Mouse (Mus musculus) embryo, embryonic 10.5 days (tissue): ENCODE measurements around the gene Ube2l6.
A peak's percentile ranks its signal among the peaks of the same experiment; 100 is the strongest.
"Not testable (repeated sequence)": the region's sequence is repeated elsewhere in the genome, so short reads cannot be mapped to it uniquely, and the experiment has no call there.

Source experiments
- DNase-seq: peaks from one replicate; pipeline ENCODE4 v3.0.0-alpha.2; 2015; ENCODE audit warnings: low spot score

The Ube2l6 gene

GRCm38 (mm10) chr2:84793154-84793553, 5.5 kb upstream of the Ube2l6 start:
- no peak for DNase-seq

GRCm38 (mm10) chr2:84793871-84794270, 4.8 kb upstream of the Ube2l6 start:
- DNase-seq, result no peak

GRCm38 (mm10) chr2:84797833-84798492, 665 bp upstream of the Ube2l6 start:
- DNase-seq, result peak; percentile 96

GRCm38 (mm10) chr2:84799041-84799561, 473 bp downstream of the Ube2l6 start:
- peak; percentile 90 for DNase-seq

GRCm38 (mm10) chr2:84800304-84800703, 1.7 kb downstream of the Ube2l6 start:
- no peak for DNase-seq

- not testable (repeated sequence) for DNase-seq
Measured at GRCm38 (mm10) chr2:84801223-84801622, 2.6 kb downstream of the Ube2l6 start.

GRCm38 (mm10) chr2:84803963-84804362, 5.3 kb downstream of the Ube2l6 start:
- DNase-seq, result no peak

- no peak for DNase-seq
Measured at GRCm38 (mm10) chr2:84806546-84806945, 7.9 kb downstream of the Ube2l6 start.

- DNase-seq, result no peak
Measured at GRCm38 (mm10) chr2:84809330-84809729, 10.7 kb downstream of the Ube2l6 start.

- DNase-seq, result no peak
Measured at GRCm38 (mm10) chr2:84810526-84810885, 11.9 kb downstream of the Ube2l6 start.

GRCm38 (mm10) chr2:84810886-84811577, 12.4 kb downstream of the Ube2l6 start:
- DNase-seq, result peak; percentile 92

GRCm38 (mm10) chr2:84811880-84812279, 13.3 kb downstream of the Ube2l6 start:
- DNase-seq, result no peak

GRCm38 (mm10) chr2:84812676-84813075, 14.0 kb downstream of the Ube2l6 start:
- DNase-seq, result no peak

GRCm38 (mm10) chr2:84819861-84820260, 21.2 kb downstream of the Ube2l6 start:
- no peak for DNase-seq

GRCm38 (mm10) chr2:84822552-84822951, 23.9 kb downstream of the Ube2l6 start, which contains the start of gene Smtnl1:
Gene Smtnl1, minus strand, starts transcription at chr2:84822652.
- no peak for DNase-seq

GRCm38 (mm10) chr2:84823237-84823636, 24.6 kb downstream of the Ube2l6 start:
- peak; percentile 28 for DNase-seq

GRCm38 (mm10) chr2:84826488-84827282, 28.1 kb downstream of the Ube2l6 start, which contains the start of gene Timm10:
Gene Timm10, plus strand, starts transcription at chr2:84826997.
- peak; percentile 98 for DNase-seq

GRCm38 (mm10) chr2:84827283-84827920, 28.8 kb downstream of the Ube2l6 start:
- peak; percentile 13 for DNase-seq

GRCm38 (mm10) chr2:84831666-84832391, 33.2 kb downstream of the Ube2l6 start:
- DNase-seq, result peak; percentile 93

GRCm38 (mm10) chr2:84837107-84837506, 38.5 kb downstream of the Ube2l6 start:
- DNase-seq, result no peak
